23 mouse cellular contexts compared by ENCODE assay signal in the genomic region with DNA sequence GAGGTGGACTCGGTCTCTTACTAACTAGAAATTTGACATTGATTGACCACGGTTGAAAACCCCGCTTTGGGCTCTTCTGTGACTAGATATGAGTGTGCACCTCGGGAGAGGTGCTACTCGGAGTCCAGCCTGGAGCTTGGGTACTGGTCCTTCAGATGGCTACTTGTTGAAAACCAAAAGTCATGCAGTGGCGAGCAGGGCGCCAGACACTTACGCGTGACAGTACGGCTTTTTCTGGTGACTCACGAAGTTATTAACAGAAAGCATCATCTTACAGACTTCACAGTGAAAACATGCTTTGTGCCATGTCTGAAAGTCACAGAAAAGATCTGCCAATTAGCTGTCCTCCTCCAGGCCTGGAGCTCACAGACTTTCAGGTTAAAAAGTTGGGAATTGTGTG. TPM values are rescaled to one million over a fixed set of nuclear protein-coding genes. Genes with fewer than 3 reads are reported as not detected.
DNase-seq lines count a peak whose midpoint lies in the region; ATAC-seq and TF ChIP-seq lines count a peak whose summit lies in the region.
"Had no signal": no experiment of that assay in that cellular context is flagged by ENCODE, and none has a peak within 500 bp of the region (broad histone marks: within the 10 kb centered on the region; RNA-seq: fewer than 3 reads in every experiment).

No protein-coding gene starts in this region.

- no peaks in the 10 kb centered on the region for H3K79me2 ChIP-seq in CH12.LX (replicated peaks; ENCODE audit: control insufficient read depth, extremely low read depth, insufficient read depth, poor library complexity, severe bottlenecking)

- no peak for TF ChIP-seq RAD21 in CH12.LX (IDR thresholded peaks at IDR 0.05; ENCODE audit: low read depth, low read length)

- no peaks in the 10 kb centered on the region for H3K9me3 ChIP-seq in CH12.LX (replicated peaks; ENCODE audit: low read length)
- H3K9me3 ChIP-seq in heart, embryonic 12.5 days (replicated peaks) = no peaks in the 10 kb centered on the region
- no peaks in the 10 kb centered on the region for H3K9me3 ChIP-seq in midbrain, postnatal 0 days (ENCODE audit: low read length)
- H3K9me3 ChIP-seq in hindbrain, embryonic 14.5 days (ENCODE audit: control insufficient read depth, low read length) = no peaks in the 10 kb centered on the region
- H3K9me3 ChIP-seq: embryonic facial prominence, embryonic 15.5 days; forebrain, embryonic 15.5 days; liver, embryonic 13.5 days; midbrain, embryonic 12.5 days; neural tube, embryonic 12.5 days; stomach, embryonic 15.5 days had no signal

- no peak overlapping the region for H3K9ac ChIP-seq in CH12.LX (ENCODE audit: insufficient read depth, low read depth)
- H3K9ac ChIP-seq in heart, embryonic 12.5 days = peak overlapping the region; percentile 47
- H3K9ac ChIP-seq in midbrain, postnatal 0 days (replicated peaks; ENCODE audit: low read length, poor library complexity, severe bottlenecking) = no peak overlapping the region
- no peak overlapping the region for H3K9ac ChIP-seq in hindbrain, embryonic 14.5 days
- H3K9ac ChIP-seq: embryonic facial prominence, embryonic 15.5 days; forebrain, embryonic 15.5 days; liver, embryonic 13.5 days; midbrain, embryonic 12.5 days; neural tube, embryonic 12.5 days; stomach, embryonic 15.5 days had no signal

- H3K36me3 ChIP-seq in CH12.LX (replicated peaks in 1 of 2; ENCODE audit: control insufficient read depth in 1 of 2, insufficient read depth in 1 of 2, low read length in 1 of 2) = no peaks in the 10 kb centered on the region
- H3K36me3 ChIP-seq in heart, embryonic 12.5 days = peaks cover 15% of the 10 kb centered on the region
- H3K36me3 ChIP-seq in kidney, adult 2 months (ENCODE audit: control insufficient read depth, insufficient read depth, low read length) = no peaks in the 10 kb centered on the region
- H3K36me3 ChIP-seq in midbrain, postnatal 0 days (ENCODE audit: insufficient read depth, low read length) = no peaks in the 10 kb centered on the region
- H3K36me3 ChIP-seq in hindbrain, embryonic 14.5 days (replicated peaks; ENCODE audit: control insufficient read depth, insufficient read depth) = no peaks in the 10 kb centered on the region
- H3K36me3 ChIP-seq: embryonic facial prominence, embryonic 15.5 days; forebrain, embryonic 15.5 days; liver, embryonic 13.5 days; midbrain, embryonic 12.5 days; neural tube, embryonic 12.5 days; stomach, embryonic 15.5 days had no signal

- no peak for TF ChIP-seq CTCF in CH12.LX (conservative IDR thresholded peaks at IDR 0.05 in 1 of 2, IDR thresholded peaks at IDR 0.05 in 1 of 2; ENCODE audit: low read depth in 2 of 2, low read length in 2 of 2)
- TF ChIP-seq CTCF in kidney, adult 2 months (conservative IDR thresholded peaks at IDR 0.05; ENCODE audit: insufficient read depth, insufficient read length, low read depth, low read length) = no peak
- TF ChIP-seq CTCF in midbrain, postnatal 0 days (IDR thresholded peaks at IDR 0.05) = no peak

- WGBS in heart, embryonic 12.5 days = 76% methylated on average over 11 of the region's 11 CpGs
- WGBS in kidney, adult 2 months = 93% methylated on average over 11 of the region's 11 CpGs
- 93% methylated on average over 11 of the region's 11 CpGs for WGBS in midbrain, postnatal 0 days
- 92% methylated on average over 11 of the region's 11 CpGs for WGBS in hindbrain, embryonic 14.5 days

- no peak overlapping the region for H3K27ac ChIP-seq in CH12.LX (ENCODE audit: insufficient read depth, low read depth)
- peak overlapping the region; percentile 38 for H3K27ac ChIP-seq in heart, embryonic 12.5 days (ENCODE audit: poor library complexity, severe bottlenecking)
- H3K27ac ChIP-seq in kidney, adult 2 months (ENCODE audit: insufficient read depth, low read depth, low read length) = no peak overlapping the region
- no peak overlapping the region for H3K27ac ChIP-seq in midbrain, postnatal 0 days (ENCODE audit: low read depth, low read length)
- no peak overlapping the region for H3K27ac ChIP-seq in hindbrain, embryonic 14.5 days
- H3K27ac ChIP-seq: embryonic facial prominence, embryonic 15.5 days; forebrain, embryonic 15.5 days; kidney, postnatal 0 days; liver, embryonic 13.5 days; midbrain, embryonic 12.5 days; neural tube, embryonic 12.5 days; stomach, embryonic 15.5 days had no signal

- no peak for DNase-seq in CH12.LX (ENCODE audit: extremely low read depth)
- peak; percentile 38 for DNase-seq in gastrocnemius, postnatal 25 days
- peak; percentile 63 to 64 for DNase-seq in heart, postnatal 10 days
- no peak for DNase-seq in kidney, adult 2 months
- no peak for DNase-seq in midbrain, postnatal 0 days (ENCODE audit: low spot score)
- no peak for DNase-seq in hindbrain, embryonic 14.5 days (ENCODE audit: low spot score)
- DNase-seq in right cerebral cortex, postnatal 4 days = no peak
- DNase-seq: adrenal gland, postnatal 36 days; cerebellum, adult 9-11 months; kidney, adult 18-20 months; layer of hippocampus, adult 9-11 months; liver, embryonic 13.5 days; lung, adult 2 months; right cerebral cortex, postnatal 25 days; thymus, adult 18-20 months had no signal

- no peak for TF ChIP-seq EP300 in CH12.LX (IDR thresholded peaks at IDR 0.05; ENCODE audit: low read length)

- no peak overlapping the region for H3K4me3 ChIP-seq in CH12.LX (replicated peaks in 1 of 3; ENCODE audit: low read depth in 2 of 3, low read length in 2 of 3, poor library complexity in 1 of 3)
- H3K4me3 ChIP-seq in heart, embryonic 12.5 days = peak overlapping the region; percentile 46
- no peak overlapping the region for H3K4me3 ChIP-seq in kidney, adult 2 months (ENCODE audit: insufficient read depth, low read depth, low read length)
- no peak overlapping the region for H3K4me3 ChIP-seq in midbrain, postnatal 0 days (ENCODE audit: low read depth, low read length)
- no peak overlapping the region for H3K4me3 ChIP-seq in hindbrain, embryonic 14.5 days (replicated peaks; ENCODE audit: low read length)
- H3K4me3 ChIP-seq: embryonic facial prominence, embryonic 15.5 days; forebrain, embryonic 15.5 days; liver, embryonic 13.5 days; midbrain, embryonic 12.5 days; neural tube, embryonic 12.5 days; stomach, embryonic 15.5 days had no signal

- peaks cover 0 to 12% of the 10 kb centered on the region in 2 experiments; a peak in 2 of 4 replicates for H3K4me1 ChIP-seq in CH12.LX (ENCODE audit: control insufficient read depth in 1 of 2, insufficient read depth in 2 of 2)
- peaks cover 28% of the 10 kb centered on the region for H3K4me1 ChIP-seq in heart, embryonic 12.5 days (replicated peaks)
- H3K4me1 ChIP-seq in kidney, adult 2 months (ENCODE audit: control insufficient read depth, insufficient read depth, low read length) = no peaks in the 10 kb centered on the region
- H3K4me1 ChIP-seq in midbrain, postnatal 0 days (ENCODE audit: insufficient read depth, low read length) = no peaks in the 10 kb centered on the region
- H3K4me1 ChIP-seq in hindbrain, embryonic 14.5 days (replicated peaks; ENCODE audit: control insufficient read depth, insufficient read depth, low read length) = no peaks in the 10 kb centered on the region
- H3K4me1 ChIP-seq: embryonic facial prominence, embryonic 15.5 days; forebrain, embryonic 15.5 days; midbrain, embryonic 12.5 days; neural tube, embryonic 12.5 days had no signal

- intact Hi-C loops in heart, postnatal 10 days (cut with DNase I) = no loop called here

- H3K4me2 ChIP-seq in CH12.LX (ENCODE audit: insufficient read depth, low read depth, poor library complexity, severe bottlenecking) = peak overlapping the region; percentile 44; the same call in 1 of the 2 replicates
- H3K4me2 ChIP-seq in heart, embryonic 12.5 days = peak overlapping the region; percentile 57
- H3K4me2 ChIP-seq in midbrain, postnatal 0 days (ENCODE audit: low read depth, low read length, poor library complexity, severe bottlenecking) = no peak overlapping the region
- no peak overlapping the region for H3K4me2 ChIP-seq in hindbrain, embryonic 14.5 days (replicated peaks)
- H3K4me2 ChIP-seq: embryonic facial prominence, embryonic 15.5 days; forebrain, embryonic 15.5 days; midbrain, embryonic 12.5 days; neural tube, embryonic 12.5 days; stomach, embryonic 15.5 days had no signal

- in situ Hi-C loops in CH12.LX (cut with MboI; ENCODE audit: low pct_ligation_motif_present, low pct_unique_long_range_greater_than_20kb, low sequenced_read_pairs) = no loop called here

- no peaks in the 10 kb centered on the region for H3K27me3 ChIP-seq in CH12.LX (replicated peaks)
- no peaks in the 10 kb centered on the region for H3K27me3 ChIP-seq in heart, embryonic 12.5 days (replicated peaks)
- H3K27me3 ChIP-seq in kidney, adult 2 months (replicated peaks; ENCODE audit: control insufficient read depth, insufficient read depth, low read length) = no peaks in the 10 kb centered on the region
- no peaks in the 10 kb centered on the region for H3K27me3 ChIP-seq in midbrain, postnatal 0 days (ENCODE audit: insufficient read depth, low read length)
- 0 out of 2 replicates have a peak, but pooled peaks cover 7% of the 10 kb centered on the region for H3K27me3 ChIP-seq in hindbrain, embryonic 14.5 days (ENCODE audit: control insufficient read depth, insufficient read depth, low read length)
- H3K27me3 ChIP-seq: embryonic facial prominence, embryonic 15.5 days; forebrain, embryonic 15.5 days; liver, embryonic 13.5 days; Patski; stomach, embryonic 15.5 days had no signal

- ATAC-seq in heart, embryonic 12.5 days (ENCODE audit: insufficient number of reproducible peaks, low FRiP score) = no peak
- ATAC-seq in midbrain, postnatal 0 days (ENCODE audit: low FRiP score) = no peak
- no peak for ATAC-seq in hindbrain, embryonic 14.5 days (ENCODE audit: low FRiP score)
- ATAC-seq: forebrain, embryonic 15.5 days; Patski had no signal

- TF ChIP-seq POLR2A in CH12.LX (IDR thresholded peaks at IDR 0.05; ENCODE audit: low read depth, low read length) = no peak
- TF ChIP-seq POLR2A in kidney, adult 2 months (IDR thresholded peaks at IDR 0.05; ENCODE audit: low read depth, low read length) = no peak

- dilution Hi-C loops in CH12.LX (cut with MboI; ENCODE audit: extremely low pct_ligation_motif_present, extremely low pct_unique_long_range_greater_than_20kb, low sequenced_read_pairs) = no loop called here

RNA-seq across cellular contexts. Expression of gene Nrap, which starts 0.7 kb away (rescaled TPM):
- total RNA-seq in CH12.LX (2012; rRNA removed) (0.88 and 1.5 TPM in 2 replicates), CH12.LX (2014; rRNA removed) (0.04 TPM in 1 of 2 replicates, not detected in the other)
- polyA plus RNA-seq in CH12.LX (2012; ENCODE audit: insufficient read length, low read depth) = 0.15 and 0.17 TPM in 2 replicates
- 1,000 to 10,000 TPM in 1 of 2 experiments, 100 to 1,000 TPM in 1; 752 to 1,010 TPM for total RNA-seq in gastrocnemius, postnatal 25 days (2021)
- 23.2 and 26.3 TPM in 2 replicates for polyA plus RNA-seq in heart, embryonic 12.5 days (2016; fragmentation: Nextera tagmentation; extraction: Ambion mirVana)
- 100 to 1,000 TPM; 290 to 325 TPM for total RNA-seq in heart, postnatal 10 days (2021)
- polyA plus RNA-seq in kidney, adult 2 months (2012; rRNA removed) = 1.1 and 5.0 TPM in 2 replicates
- 0.57 and 0.99 TPM in 2 replicates for total RNA-seq in midbrain, postnatal 0 days (2014; rRNA removed)
- polyA plus RNA-seq in midbrain, postnatal 0 days (2015; fragmentation: Nextera tagmentation; extraction: Ambion mirVana) = 0.69 and 0.80 TPM in 2 replicates
- 0.17 and 0.24 TPM in 2 replicates for polyA plus RNA-seq in hindbrain, embryonic 14.5 days (2014; fragmentation: Nextera tagmentation; extraction: Ambion mirVana)

RNA-seq across cellular contexts. Expression of gene Casp7, which starts 7.8 kb away (rescaled TPM):
- total RNA-seq in CH12.LX (2012; rRNA removed) (6.3 and 6.7 TPM in 2 replicates), CH12.LX (2014; rRNA removed) (8.8 and 11.8 TPM in 2 replicates)
- 5.8 and 6.8 TPM in 2 replicates for polyA plus RNA-seq in CH12.LX (2012; ENCODE audit: insufficient read length, low read depth)
- 1 to 10 TPM; 4.1 to 5.3 TPM for total RNA-seq in gastrocnemius, postnatal 25 days (2021)
- polyA plus RNA-seq in heart, embryonic 12.5 days (2016; fragmentation: Nextera tagmentation; extraction: Ambion mirVana) = 31.6 and 33.9 TPM in 2 replicates
- total RNA-seq in heart, postnatal 10 days (2021) = 10 to 100 TPM; 20.7 to 23.8 TPM
- 12.0 and 12.4 TPM in 2 replicates for polyA plus RNA-seq in kidney, adult 2 months (2012; rRNA removed)
- 25.2 and 25.9 TPM in 2 replicates for total RNA-seq in midbrain, postnatal 0 days (2014; rRNA removed)
- 34.5 and 39.2 TPM in 2 replicates for polyA plus RNA-seq in midbrain, postnatal 0 days (2015; fragmentation: Nextera tagmentation; extraction: Ambion mirVana)
- polyA plus RNA-seq in hindbrain, embryonic 14.5 days (2014; fragmentation: Nextera tagmentation; extraction: Ambion mirVana) = 18.4 and 18.5 TPM in 2 replicates

Comparison
In these comparisons a context has a peak if more than half of its experiments do, and no peak if none do; other contexts are left out.
1. DNase-seq: peak in gastrocnemius, postnatal 25 days (single experiment) and heart, postnatal 10 days (2 of 2); none in CH12.LX (single experiment), kidney, adult 2 months (single experiment), midbrain, postnatal 0 days (single experiment), hindbrain, embryonic 14.5 days (single experiment) and right cerebral cortex, postnatal 4 days (single experiment).
2. H3K4me2 ChIP-seq: peak in CH12.LX (single experiment) and heart, embryonic 12.5 days (single experiment); none in midbrain, postnatal 0 days (single experiment) and hindbrain, embryonic 14.5 days (single experiment).